Mouse (Mus musculus): ENCODE results near the gene Scgb2b27.
A peak's percentile ranks its signal among the peaks of the same experiment; 100 is the strongest.
"Not testable (repeated sequence)": the region's sequence is repeated elsewhere in the genome, so short reads cannot be mapped to it uniquely, and the experiment has no call there.

Scgb2b27 gene

DNA sequence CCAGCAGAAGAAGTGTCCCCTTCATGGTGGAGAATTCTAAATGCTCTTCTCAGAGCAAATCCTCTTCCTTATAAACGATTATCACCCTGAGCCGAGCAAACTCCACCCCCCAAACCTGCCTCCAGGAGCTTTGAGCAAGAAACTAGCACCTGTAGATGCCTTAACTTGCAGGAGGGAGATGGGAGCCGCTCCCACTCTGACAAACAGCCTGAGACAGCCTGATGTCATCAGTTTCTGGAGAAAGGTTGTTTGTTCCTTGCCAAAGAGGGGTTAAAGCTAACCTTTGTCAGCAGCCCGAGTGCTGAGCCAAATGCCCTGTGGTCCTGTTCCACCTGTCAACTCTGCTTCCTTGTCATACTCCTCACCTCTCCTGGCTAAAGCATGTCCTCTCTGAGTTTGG is at the start of gene Scgb2b27:
Scgb2b27 (minus strand) TSS at position 101 of the 400 bp plus-strand sequence.
- DNase-seq: no peak

DNA sequence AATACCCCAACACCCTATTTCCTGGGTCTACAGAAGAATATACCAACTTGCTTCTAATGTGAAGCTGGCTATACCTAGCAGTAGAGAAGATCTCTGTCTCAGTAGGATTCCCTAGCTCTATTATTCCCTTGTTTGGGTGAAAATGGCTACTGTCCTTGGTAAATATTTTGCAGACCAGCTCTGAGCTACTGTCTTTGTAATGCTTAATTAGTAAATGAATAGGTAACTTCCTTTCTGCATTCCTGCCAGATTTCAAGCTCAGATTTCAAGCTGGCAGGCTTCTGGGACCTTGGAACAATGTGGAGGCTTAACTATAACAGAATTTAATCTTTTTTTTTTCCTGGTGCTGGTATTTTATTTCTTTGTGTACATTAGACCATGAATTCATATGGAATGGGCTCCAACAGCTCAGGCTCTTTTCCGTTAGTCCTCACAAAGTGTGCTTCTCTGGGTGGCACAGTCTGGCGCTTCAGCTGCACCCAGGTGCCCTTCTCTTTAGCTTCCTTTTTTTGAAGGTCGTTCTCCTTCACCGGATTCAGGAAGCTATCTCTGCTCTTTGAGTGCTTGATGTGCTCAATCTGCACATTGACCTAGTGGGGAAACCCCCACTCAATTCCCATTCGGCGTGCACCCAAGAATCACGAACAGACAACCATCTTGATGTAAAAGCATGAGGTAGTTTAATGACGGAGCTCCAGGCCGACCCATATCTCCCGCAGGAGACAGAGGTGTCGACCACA is 22.5 kb upstream of the Scgb2b27 start:
- not testable (repeated sequence) for DNase-seq

GRCm38 (mm10) chr7:34034579-34034978 is 20.8 kb upstream of the Scgb2b27 start:
- not testable (repeated sequence) for DNase-seq

DNA sequence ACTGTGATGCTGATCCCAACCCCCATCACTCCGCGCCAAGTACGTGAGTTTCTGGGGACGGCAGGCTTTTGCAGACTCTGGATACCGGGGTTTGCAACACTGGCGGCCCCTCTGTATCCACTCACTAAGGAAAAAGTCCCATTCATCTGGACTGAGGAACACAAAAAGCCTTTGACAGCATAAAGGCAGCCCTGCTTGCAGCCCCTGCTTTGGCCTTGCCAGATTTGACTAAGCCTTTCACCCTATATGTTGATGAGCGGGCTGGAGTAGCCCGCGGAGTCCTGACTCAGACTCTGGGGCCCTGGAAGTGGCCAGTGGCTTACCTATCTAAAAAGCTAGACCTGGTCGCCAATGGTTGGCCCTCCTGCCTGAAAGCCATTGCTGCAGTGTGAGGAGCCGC is 16.3 kb upstream of the Scgb2b27 start:
- no peak for DNase-seq

GRCm38 (mm10) chr7:34027202-34027601 is 13.5 kb upstream of the Scgb2b27 start:
- not testable (repeated sequence) for DNase-seq

DNA sequence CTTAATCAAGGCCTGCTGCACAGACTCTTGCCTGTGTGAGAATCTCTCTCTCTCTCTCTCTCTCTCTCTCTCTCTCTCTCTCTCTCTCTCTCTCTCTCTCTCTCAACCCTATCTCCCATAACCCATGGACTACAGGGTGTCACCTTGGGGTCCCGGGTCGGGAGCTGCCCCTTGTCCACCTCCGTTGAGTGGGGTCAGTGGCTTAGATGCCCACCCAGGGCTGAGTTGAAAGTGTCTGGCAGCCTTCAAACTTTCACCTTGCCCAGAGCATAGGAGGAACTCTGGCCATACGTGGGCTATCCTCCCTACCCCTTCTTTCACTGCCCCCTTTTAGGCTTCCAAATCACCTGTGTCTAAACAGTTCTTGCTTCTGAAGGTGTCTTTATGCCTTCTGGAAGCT is 11.9 kb upstream of the Scgb2b27 start:
- DNase-seq: no peak

- DNase-seq: not testable (repeated sequence)
Observed at GRCm38 (mm10) chr7:34021183-34021582, 7.4 kb upstream of the Scgb2b27 start, which contains the start of gene Scgb1b27. TSS of gene Scgb1b27 (plus strand) at chr7:34021483.

DNA sequence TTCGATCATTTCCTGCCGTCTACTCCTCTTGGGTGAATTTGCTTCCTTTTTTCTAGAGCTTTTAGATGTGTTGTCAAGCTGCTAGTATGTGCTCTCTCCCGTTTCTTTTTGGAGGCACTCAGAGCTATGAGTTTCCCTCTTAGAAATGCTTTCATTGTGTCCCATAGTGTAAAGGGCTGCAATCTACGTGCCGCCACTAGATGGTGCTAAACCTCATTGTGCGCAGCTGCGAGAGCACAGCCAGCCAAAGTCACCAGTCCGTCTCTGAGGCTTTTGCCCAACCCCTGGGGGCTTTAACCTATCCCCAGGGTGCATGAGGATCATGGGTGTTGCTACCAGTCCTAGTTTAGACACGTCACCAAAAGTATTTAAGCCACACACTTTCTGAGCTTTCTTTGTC is 31.5 kb downstream of the Scgb2b27 start:
- peak; percentile 7 to 9 for DNase-seq

Measured in cerebellum, postnatal 36 days (tissue).